Mouse (Mus musculus): ENCODE measurements around the gene Olfr995. TPM values are rescaled to one million over a fixed set of nuclear protein-coding genes. Genes with fewer than 3 reads are reported as not detected.

The Olfr995 gene
- total RNA-seq (2021), result not detected
- long read RNA-seq, experiment 1, result 0 reads
- long read RNA-seq, experiment 2, result 0 reads

- no peak for DNase-seq
Measured at GRCm38 (mm10) chr2:85443539-85443938, at the start of gene Olfr995. TSS of gene Olfr995 (minus strand) at chr2:85443639.

GRCm38 (mm10) chr2:85490396-85490795 is 47.0 kb upstream of the Olfr995 start:
- DNase-seq, result no peak

GRCm38 (mm10) chr2:85466801-85467325 is 23.4 kb upstream of the Olfr995 start:
- DNase-seq, result peak; percentile 72

- DNase-seq, result no peak
Measured at GRCm38 (mm10) chr2:85442546-85442945, 893 bp downstream of the Olfr995 start.

DNA sequence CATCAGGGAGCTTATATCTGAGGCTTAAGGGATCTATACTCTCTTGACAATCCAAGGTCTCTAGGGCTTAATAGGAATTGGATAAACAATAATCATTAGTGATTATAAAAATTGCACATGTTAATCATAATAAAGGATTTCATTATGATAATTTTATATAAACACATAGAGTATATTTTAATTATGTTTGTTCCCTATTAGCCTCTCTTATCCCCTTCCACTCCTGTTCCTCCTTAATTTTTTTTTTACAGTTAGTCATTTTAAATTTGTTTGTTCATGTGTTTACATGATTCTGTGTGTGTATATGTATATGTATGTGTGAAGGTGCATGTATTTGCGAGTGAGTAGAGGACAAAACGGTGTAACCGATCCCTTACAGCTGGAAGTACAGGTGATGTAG is 7.1 kb downstream of the Olfr995 start, which contains the start of gene Olfr994:
Olfr994 (minus strand) TSS at position 101 of the 400 bp plus-strand sequence.
- DNase-seq, result no peak

DNA sequence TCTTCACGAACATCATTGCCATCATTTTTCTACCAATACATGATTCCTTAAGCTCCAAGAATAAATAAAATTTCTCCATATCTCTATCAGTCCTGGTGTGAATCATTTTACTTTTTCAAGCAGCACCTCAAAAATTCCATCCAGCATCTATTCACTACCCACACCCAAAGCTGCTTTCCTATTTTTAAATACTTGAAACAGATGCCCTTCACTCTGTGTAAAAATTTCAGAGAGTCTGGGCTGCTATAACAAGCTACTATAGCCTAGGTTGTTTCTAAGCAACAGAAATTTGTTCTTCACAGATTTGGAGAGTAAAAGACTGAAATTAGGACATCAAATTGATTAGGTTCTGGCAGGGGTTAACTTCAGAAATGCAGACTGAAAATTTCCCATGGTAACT is 17.5 kb downstream of the Olfr995 start:
- DNase-seq, result no peak

- DNase-seq, result no peak
Measured at GRCm38 (mm10) chr2:85414777-85415176, 28.7 kb downstream of the Olfr995 start, which contains the start of gene Olfr993. TSS of gene Olfr993 (minus strand) at chr2:85414877.

DNA sequence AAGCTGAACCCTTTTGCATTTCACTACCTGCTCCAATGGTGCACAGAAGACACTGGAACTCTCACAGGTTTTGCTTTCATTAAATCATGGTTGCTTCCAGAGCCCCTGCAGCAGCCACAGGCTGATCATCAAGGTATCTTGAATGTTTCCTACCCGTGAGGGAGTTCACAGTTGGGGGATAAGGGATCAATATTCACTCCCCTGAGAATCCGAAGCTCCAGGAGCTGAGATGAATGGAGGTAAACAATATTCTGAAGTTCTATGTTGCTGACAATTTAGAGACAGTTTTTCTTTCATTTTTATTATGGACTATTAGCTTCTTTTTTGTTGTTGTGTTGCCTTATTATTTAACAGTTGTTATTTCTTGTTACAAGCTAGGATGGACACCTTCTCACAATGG is 34.1 kb downstream of the Olfr995 start, which contains the start of gene Olfr992:
Olfr992 (minus strand) TSS at position 101 of the 400 bp plus-strand sequence.
- no peak for DNase-seq

Other genes starting within 250 kb of the Olfr995 start
- 10 to 100 TPM; 13.8 to 14.8 TPM for gene Lrrc55, start 246.4 kb downstream of the Olfr995 start, total RNA-seq (2021)
- not detected for gene Olfr987, start 104.3 kb downstream of the Olfr995 start, total RNA-seq (2021)
- gene Olfr988, start 80.4 kb downstream of the Olfr995 start, total RNA-seq (2021), result not detected
- gene Olfr992, start 34.2 kb downstream of the Olfr995 start, total RNA-seq (2021), result not detected
- gene Olfr993, start 28.8 kb downstream of the Olfr995 start, total RNA-seq (2021), result not detected
- gene Olfr994, start 7.2 kb downstream of the Olfr995 start, total RNA-seq (2021), result not detected
- under 1 TPM; 0.15 to 0.24 TPM for gene 4833423E24Rik, start 75.4 kb upstream of the Olfr995 start, total RNA-seq (2021)
- gene Olfr996, start 135.6 kb upstream of the Olfr995 start, total RNA-seq (2021), result under 1 TPM in 1 of 2 experiments, not detected in 1; 0.36 TPM
- gene Olfr998, start 145.3 kb upstream of the Olfr995 start, total RNA-seq (2021), result not detected
- gene Olfr1000, start 168.3 kb upstream of the Olfr995 start, total RNA-seq (2021), result not detected
- gene Olfr1002, start 207.1 kb upstream of the Olfr995 start, total RNA-seq (2021), result not detected
- not detected for gene Olfr154, start 220.8 kb upstream of the Olfr995 start, total RNA-seq (2021)
- not detected for gene Olfr1006, start 235.1 kb upstream of the Olfr995 start, total RNA-seq (2021)
- gene Olfr1008, start 245.8 kb upstream of the Olfr995 start, total RNA-seq (2021), result not detected